Mouse (Mus musculus): Measurements from ENCODE around the gene Dock9. TPM values are rescaled to one million over a fixed set of nuclear protein-coding genes. Genes with fewer than 3 reads are reported as not detected.

The Dock9 gene
- polyA plus RNA-seq, 1 experiment from 2014 or later = 4.4 TPM

DNA sequence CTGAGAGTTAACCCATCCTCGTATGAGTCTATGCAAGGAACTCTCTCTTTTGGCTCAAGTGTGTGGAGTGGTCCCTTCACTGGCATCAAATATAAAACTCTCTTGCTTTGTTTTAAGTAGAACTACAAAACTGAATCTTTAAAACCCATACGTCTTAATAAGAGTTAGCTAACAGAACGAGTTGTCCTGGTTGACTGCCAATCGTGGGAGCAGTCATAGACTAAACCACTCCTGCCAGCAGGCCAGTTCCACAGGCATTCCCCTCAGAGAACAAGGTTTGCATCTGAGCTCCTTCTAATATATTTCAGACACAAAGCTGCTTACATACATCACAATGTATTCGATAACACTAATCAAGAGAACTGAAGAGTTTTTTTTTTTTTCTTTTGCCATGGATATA lies 203.0 kb downstream of the Dock9 start:
- H3K4me1 ChIP-seq (replicated peaks) = peaks cover 21% of the 10 kb centered on the region
- H3K4me2 ChIP-seq = no peak overlapping the region
- ATAC-seq (replicated peaks; ENCODE audit: insufficient number of reproducible peaks, insufficient read depth, low FRiP score, low read depth) = no peak
- H3K4me3 ChIP-seq = no peak overlapping the region
- H3K27ac ChIP-seq = no peak overlapping the region
- WGBS = 71% methylated on average over 5 of the region's 5 CpGs
- no peaks in the 10 kb centered on the region for H3K9me3 ChIP-seq (replicated peaks)
- no peaks in the 10 kb centered on the region for H3K27me3 ChIP-seq
- no peaks in the 10 kb centered on the region for H3K36me3 ChIP-seq
- no peak overlapping the region for H3K9ac ChIP-seq

GRCm38 (mm10) chr14:121593313-121593929 lies 204.2 kb downstream of the Dock9 start:
- peaks cover 28% of the 10 kb centered on the region for H3K4me1 ChIP-seq (replicated peaks)
- no peak overlapping the region for H3K27ac ChIP-seq
- ATAC-seq (replicated peaks; ENCODE audit: insufficient number of reproducible peaks, insufficient read depth, low FRiP score, low read depth) = no peak
- H3K9me3 ChIP-seq (replicated peaks) = no peaks in the 10 kb centered on the region
- WGBS = 40% methylated on average over 10 of the region's 10 CpGs
- H3K4me2 ChIP-seq = no peak overlapping the region
- no peaks in the 10 kb centered on the region for H3K27me3 ChIP-seq
- no peaks in the 10 kb centered on the region for H3K36me3 ChIP-seq
- no peak overlapping the region for H3K9ac ChIP-seq
- H3K4me3 ChIP-seq = no peak overlapping the region

GRCm38 (mm10) chr14:121592890-121593289 lies 204.7 kb downstream of the Dock9 start:
- Histone ChIP-seq H3K4me1 (replicated peaks) (peaks cover 28% of the 10 kb centered on the region), H3K4me2 (no peak overlapping the region), H3K4me3 (no peak overlapping the region), H3K36me3 (no peaks in the 10 kb centered on the region), H3K27me3 (no peaks in the 10 kb centered on the region), H3K9ac (no peak overlapping the region), H3K9me3 (replicated peaks) (no peaks in the 10 kb centered on the region), H3K27ac (0 out of 2 replicates have a peak overlapping the region, but pooled peaks have one; percentile 7)
- ATAC-seq (replicated peaks; ENCODE audit: insufficient number of reproducible peaks, insufficient read depth, low FRiP score, low read depth) = no peak
- WGBS = 19% methylated on average over 3 of the region's 3 CpGs

GRCm38 (mm10) chr14:121592356-121592755 lies 205.3 kb downstream of the Dock9 start:
- 0 out of 2 replicates have a peak overlapping the region, but pooled peaks have one; percentile 7 for H3K27ac ChIP-seq
- H3K4me2 ChIP-seq = no peak overlapping the region

GRCm38 (mm10) chr14:121589097-121589725 lies 208.4 kb downstream of the Dock9 start:
- 47% methylated on average over 10 of the region's 10 CpGs for WGBS
- Histone ChIP-seq H3K27me3 (no peaks in the 10 kb centered on the region), H3K4me3 (no peak overlapping the region), H3K9ac (no peak overlapping the region), H3K9me3 (replicated peaks) (no peaks in the 10 kb centered on the region), H3K4me1 (replicated peaks) (peaks cover 30% of the 10 kb centered on the region), H3K4me2 (no peak overlapping the region), H3K27ac (no peak overlapping the region), H3K36me3 (no peaks in the 10 kb centered on the region)
- ATAC-seq (replicated peaks; ENCODE audit: insufficient number of reproducible peaks, insufficient read depth, low FRiP score, low read depth) = peak; percentile 27

More at GRCm38 (mm10) chr14:121592356-121592755, 205.3 kb downstream of the Dock9 start:
- Histone ChIP-seq H3K9me3 (replicated peaks) (no peaks in the 10 kb centered on the region), H3K4me1 (replicated peaks) (peaks cover 28% of the 10 kb centered on the region), H3K9ac (no peak overlapping the region), H3K27me3 (no peaks in the 10 kb centered on the region), H3K4me3 (no peak overlapping the region), H3K36me3 (no peaks in the 10 kb centered on the region)
- WGBS = 53% methylated on average over 9 of the region's 9 CpGs
- ATAC-seq (replicated peaks; ENCODE audit: insufficient number of reproducible peaks, insufficient read depth, low FRiP score, low read depth) = no peak

DNA sequence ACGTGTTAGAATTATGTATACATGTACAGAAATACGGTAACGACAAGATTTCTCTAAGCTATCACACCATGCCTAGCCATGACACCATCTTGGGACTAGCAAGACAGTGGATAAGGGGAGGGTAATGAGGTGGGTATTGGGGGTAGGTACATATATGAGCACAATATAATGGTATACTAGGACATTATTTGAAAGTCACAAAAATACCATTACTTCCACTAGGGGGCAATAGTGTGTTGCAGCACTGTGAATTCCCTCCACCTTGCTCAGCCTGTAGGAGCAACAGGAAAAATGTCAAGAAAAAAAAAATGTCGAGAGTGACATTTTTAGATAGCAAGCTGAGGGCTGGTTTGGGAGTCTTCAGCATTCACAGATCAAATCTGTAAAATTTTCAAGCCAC lies 209.2 kb downstream of the Dock9 start:
- Histone ChIP-seq H3K4me1 (replicated peaks) (peaks cover 27% of the 10 kb centered on the region), H3K9me3 (replicated peaks) (no peaks in the 10 kb centered on the region), H3K27ac (no peak overlapping the region), H3K27me3 (no peaks in the 10 kb centered on the region), H3K36me3 (no peaks in the 10 kb centered on the region), H3K9ac (no peak overlapping the region), H3K4me2 (no peak overlapping the region), H3K4me3 (no peak overlapping the region)
- no peak for ATAC-seq (replicated peaks; ENCODE audit: insufficient number of reproducible peaks, insufficient read depth, low FRiP score, low read depth)
- WGBS = 73% methylated on average over 4 of the region's 4 CpGs

DNA sequence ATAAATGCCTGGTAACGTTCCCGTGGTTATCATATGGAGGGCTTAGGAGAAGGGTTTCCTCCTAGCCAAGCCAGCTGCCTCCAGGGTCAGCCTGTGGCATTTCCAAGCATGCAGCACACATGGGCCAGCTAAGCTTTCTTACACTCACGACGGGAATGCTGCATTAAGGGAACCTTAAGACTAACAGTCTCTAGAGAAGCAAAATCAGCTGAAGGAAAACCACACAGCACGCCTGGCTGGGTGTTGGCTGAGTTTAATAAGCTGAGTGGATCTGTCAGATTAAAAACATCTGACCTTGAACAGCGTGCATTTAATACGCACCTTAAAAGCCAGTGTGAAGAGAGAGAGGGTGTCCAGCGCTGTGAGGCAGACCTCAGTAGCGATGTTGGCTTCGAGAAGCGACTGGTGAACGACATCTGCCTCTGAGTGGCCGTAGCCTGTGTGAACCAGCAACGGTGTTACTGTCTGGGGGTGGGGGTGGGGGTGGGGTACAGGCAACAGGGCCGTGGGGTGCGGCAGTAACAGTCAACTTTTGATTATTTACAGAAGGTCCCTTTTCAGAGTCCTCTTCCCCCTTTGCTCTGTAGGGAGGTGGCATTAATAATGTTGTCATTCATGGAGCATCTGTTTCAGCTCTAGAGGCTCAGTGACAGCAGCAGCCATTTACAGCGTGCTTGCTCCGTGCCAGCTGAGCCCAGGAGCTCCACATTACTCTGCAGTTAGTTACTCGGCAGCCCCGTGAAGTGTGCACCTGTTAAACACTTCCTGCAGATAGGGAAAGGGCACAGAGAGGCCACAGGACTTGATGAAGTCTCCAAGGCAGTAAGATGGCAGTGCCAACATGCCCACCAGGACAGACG lies 211.5 kb downstream of the Dock9 start:
- H3K9ac ChIP-seq = no peak overlapping the region
- H3K4me3 ChIP-seq = no peak overlapping the region
- H3K36me3 ChIP-seq = no peaks in the 10 kb centered on the region
- no peak overlapping the region for H3K27ac ChIP-seq
- H3K4me1 ChIP-seq (replicated peaks) = peaks cover 8% of the 10 kb centered on the region; the same call in 1 of the 2 replicates
- 46% methylated on average over 21 of the region's 21 CpGs for WGBS
- H3K9me3 ChIP-seq (replicated peaks) = no peaks in the 10 kb centered on the region
- peak overlapping the region; percentile 28; the same call in 1 of the 2 replicates for H3K4me2 ChIP-seq
- ATAC-seq (replicated peaks; ENCODE audit: insufficient number of reproducible peaks, insufficient read depth, low FRiP score, low read depth) = no peak
- no peaks in the 10 kb centered on the region for H3K27me3 ChIP-seq

- ATAC-seq (replicated peaks; ENCODE audit: insufficient number of reproducible peaks, insufficient read depth, low FRiP score, low read depth) = no peak
- Histone ChIP-seq H3K9me3 (replicated peaks) (no peaks in the 10 kb centered on the region), H3K4me1 (replicated peaks) (no peaks in the 10 kb centered on the region), H3K9ac (no peak overlapping the region), H3K27me3 (no peaks in the 10 kb centered on the region), H3K36me3 (no peaks in the 10 kb centered on the region), H3K4me2 (no peak overlapping the region), H3K4me3 (no peak overlapping the region), H3K27ac (no peak overlapping the region)
- 48% methylated on average over 3 of the region's 3 CpGs for whole genome bisulfite sequencing
Measured at GRCm38 (mm10) chr14:121579055-121579454, 218.6 kb downstream of the Dock9 start.

DNA sequence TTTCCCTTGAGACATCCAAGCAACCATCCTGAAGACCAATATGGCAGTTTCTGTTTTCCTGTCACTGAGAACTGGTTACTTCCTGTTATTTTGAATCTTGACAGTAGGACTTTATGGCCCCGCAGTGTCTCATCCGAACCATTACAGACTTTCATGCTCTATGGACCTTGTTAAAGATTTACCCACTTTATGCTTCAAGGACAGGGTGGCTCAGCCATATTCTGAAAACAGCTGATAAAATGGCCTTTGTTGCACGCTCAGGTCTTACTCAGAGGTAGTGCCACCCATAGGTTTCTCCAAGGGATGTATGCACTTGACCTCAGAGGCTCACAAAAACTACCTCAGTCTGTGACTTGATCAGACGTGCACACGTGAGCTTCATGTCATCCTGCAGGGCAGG lies 224.2 kb downstream of the Dock9 start:
- no peak overlapping the region for H3K4me2 ChIP-seq
- ATAC-seq (replicated peaks; ENCODE audit: insufficient number of reproducible peaks, insufficient read depth, low FRiP score, low read depth) = no peak
- no peaks in the 10 kb centered on the region for H3K27me3 ChIP-seq
- no peaks in the 10 kb centered on the region for H3K9me3 ChIP-seq (replicated peaks)
- no peak overlapping the region for H3K9ac ChIP-seq
- H3K4me1 ChIP-seq (replicated peaks) = no peaks in the 10 kb centered on the region
- no peak overlapping the region for H3K27ac ChIP-seq
- 91% methylated on average over 5 of the region's 5 CpGs for WGBS
- H3K4me3 ChIP-seq = no peak overlapping the region
- H3K36me3 ChIP-seq = no peaks in the 10 kb centered on the region

GRCm38 (mm10) chr14:121566794-121567201 lies 230.8 kb downstream of the Dock9 start:
- no peaks in the 10 kb centered on the region for H3K36me3 ChIP-seq

DNA sequence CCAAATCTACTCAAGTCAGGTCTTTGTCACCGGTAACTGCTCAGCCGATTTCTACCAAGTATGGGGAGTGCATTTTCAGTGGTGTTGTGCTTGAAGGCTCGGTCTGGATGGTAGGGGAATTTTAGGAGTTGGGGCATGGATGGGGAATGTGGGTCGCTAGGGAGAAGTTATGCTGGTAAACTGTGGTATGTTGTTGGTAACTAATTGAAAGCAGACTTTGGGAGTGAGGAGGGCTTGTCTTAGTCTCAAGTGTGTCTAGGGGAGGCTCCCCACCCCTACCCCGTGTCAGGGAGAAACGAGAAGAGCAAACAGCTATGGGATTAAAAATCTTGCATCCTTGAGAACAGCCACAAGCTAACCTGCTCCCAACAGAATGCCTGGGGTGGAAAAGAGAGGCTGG lies 231.7 kb downstream of the Dock9 start:
- no peak for ATAC-seq (replicated peaks; ENCODE audit: insufficient number of reproducible peaks, insufficient read depth, low FRiP score, low read depth)
- no peaks in the 10 kb centered on the region for H3K9me3 ChIP-seq (replicated peaks)
- no peaks in the 10 kb centered on the region for H3K4me1 ChIP-seq (replicated peaks)
- no peak overlapping the region for H3K27ac ChIP-seq
- WGBS = 61% methylated on average over 6 of the region's 6 CpGs
- no peak overlapping the region for H3K4me3 ChIP-seq
- H3K36me3 ChIP-seq = no peaks in the 10 kb centered on the region
- H3K27me3 ChIP-seq = no peaks in the 10 kb centered on the region
- no peak overlapping the region for H3K4me2 ChIP-seq
- no peak overlapping the region for H3K9ac ChIP-seq

More at GRCm38 (mm10) chr14:121566794-121567201, 230.8 kb downstream of the Dock9 start:
- H3K4me3 ChIP-seq = no peak overlapping the region
- WGBS = 50% methylated on average over 9 of the region's 9 CpGs
- no peak for ATAC-seq (replicated peaks; ENCODE audit: insufficient number of reproducible peaks, insufficient read depth, low FRiP score, low read depth)
- H3K4me1 ChIP-seq (replicated peaks) = no peaks in the 10 kb centered on the region
- H3K27ac ChIP-seq = no peak overlapping the region
- H3K9ac ChIP-seq = no peak overlapping the region
- H3K27me3 ChIP-seq = no peaks in the 10 kb centered on the region
- H3K9me3 ChIP-seq (replicated peaks) = no peaks in the 10 kb centered on the region
- H3K4me2 ChIP-seq = no peak overlapping the region

Data from heart, embryonic 15.5 days (tissue).